Mouse (Mus musculus): ENCODE results near the gene Ptprn2.
"Not testable (repeated sequence)": the region's sequence is repeated elsewhere in the genome, so short reads cannot be mapped to it uniquely, and the experiment has no call there.

Ptprn2 gene

GRCm38 (mm10) chr12:116485591-116486403 lies at the start of gene Ptprn2:
TSS of gene Ptprn2 (plus strand) at chr12:116485720.
- CTCF ChIA-PET: no interaction called here

DNA sequence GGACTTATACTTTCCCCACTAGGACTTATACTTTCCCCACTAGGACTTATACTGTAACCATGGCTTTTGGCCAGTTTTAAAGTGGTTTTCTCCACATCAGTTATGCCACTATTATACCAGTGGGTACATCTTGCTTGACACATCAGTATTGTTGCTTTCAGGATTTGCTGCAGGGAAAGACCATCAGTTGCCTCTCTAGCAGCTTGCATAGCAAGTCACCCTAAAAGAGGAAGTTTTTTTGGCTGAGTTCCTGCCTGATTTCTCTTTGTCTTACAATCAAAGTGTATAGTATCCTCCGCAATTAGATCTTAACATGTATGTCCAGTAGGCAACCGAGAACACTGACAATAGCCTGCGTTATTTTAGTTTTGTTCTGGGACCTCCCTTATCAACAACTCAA lies 49.4 kb upstream of the Ptprn2 start:
- CTCF ChIA-PET: no interaction called here

- CTCF ChIA-PET: no interaction called here
Measured at GRCm38 (mm10) chr12:116438591-116438990, 46.9 kb upstream of the Ptprn2 start.

DNA sequence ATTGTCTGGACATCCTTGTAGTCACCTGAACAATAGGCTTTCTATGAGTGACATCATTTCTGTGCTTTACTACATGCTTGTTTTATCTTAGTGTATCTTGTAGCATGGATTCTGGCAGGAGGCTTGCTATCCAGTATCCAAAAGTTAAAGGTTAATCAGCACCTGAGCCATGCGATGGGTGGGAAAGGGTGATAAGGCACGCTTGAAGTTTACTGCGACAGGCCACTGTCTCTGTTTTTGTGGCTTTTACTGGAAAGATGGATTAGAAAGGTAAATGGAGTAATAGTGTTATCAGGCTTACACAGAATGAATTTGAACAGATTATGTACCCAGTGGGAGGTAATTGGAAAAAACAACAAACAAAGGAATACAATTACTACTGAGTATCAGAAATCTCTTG lies 43.3 kb upstream of the Ptprn2 start:
- CTCF ChIA-PET: no interaction called here

DNA sequence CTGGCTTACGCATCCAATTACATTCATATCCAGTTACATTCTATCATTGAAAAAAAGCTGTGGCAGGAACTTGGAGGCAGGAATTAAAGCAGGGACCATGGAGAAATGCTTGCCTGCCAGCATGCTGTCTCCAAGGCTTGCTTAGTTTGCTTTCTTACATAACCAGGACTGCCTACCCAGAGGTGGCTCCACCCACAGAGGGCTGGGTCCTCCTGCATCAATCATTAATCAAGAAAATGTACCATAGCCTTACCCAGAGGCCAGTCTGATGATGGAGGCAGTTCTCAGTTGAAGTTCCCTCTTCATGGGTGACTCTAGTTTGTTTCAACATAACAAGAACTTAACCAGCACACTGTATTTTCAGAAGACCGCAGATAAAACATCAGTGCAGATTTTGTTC lies 36.0 kb upstream of the Ptprn2 start:
- CTCF ChIA-PET: no interaction called here

DNA sequence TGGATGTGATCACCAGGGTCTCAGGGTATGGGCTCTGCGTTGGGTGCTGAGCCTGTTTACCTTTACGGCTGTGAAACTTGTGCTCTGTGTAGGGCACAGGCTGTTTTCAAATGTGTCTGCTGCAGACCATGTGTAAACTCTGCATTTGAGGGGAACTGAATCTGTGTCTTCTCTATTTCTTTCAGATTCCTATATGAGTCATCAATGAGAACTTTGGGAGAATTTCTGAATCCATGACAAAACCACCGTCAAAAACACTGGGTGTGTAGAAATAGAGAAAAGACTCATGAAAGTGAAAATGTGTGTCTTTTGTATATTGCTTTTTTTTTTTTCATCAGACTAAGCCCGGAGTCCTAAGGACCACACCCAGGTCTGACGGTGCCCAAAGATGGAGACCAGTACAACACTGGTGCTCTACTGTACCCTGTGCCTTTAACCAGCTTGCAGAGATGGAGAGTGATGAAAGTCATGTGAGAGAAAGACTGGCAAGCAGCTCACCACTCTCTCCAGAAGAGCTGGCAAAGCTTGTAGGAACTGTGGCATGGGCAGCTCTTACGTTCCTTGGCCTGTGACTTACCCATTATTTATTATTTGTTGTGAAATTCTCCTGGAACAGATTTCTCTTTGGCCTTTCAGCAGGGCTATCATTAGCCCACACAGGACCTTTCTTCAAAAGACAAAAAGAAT lies 25.0 kb upstream of the Ptprn2 start:
- CTCF ChIA-PET: no interaction called here

DNA sequence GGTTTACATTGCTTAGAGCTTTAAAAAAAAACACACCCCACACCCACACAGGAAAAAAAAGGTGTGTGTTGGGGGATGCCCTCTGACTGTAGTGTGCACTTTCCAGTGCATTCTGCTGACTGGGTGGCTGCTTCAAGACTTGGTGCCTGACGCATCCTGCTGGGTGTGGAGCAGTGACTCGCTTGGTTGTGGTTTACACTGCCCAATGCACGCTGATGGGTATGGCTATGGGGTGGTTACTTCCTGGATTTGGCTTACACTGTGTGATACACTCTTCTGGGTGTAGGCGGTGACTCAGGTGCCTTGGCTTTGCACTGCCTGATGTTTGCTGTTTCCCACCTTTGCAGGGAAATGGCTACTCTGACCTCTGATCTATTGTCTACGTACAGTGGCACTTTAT lies 18.5 kb upstream of the Ptprn2 start:
- CTCF ChIA-PET: no interaction called here

GRCm38 (mm10) chr12:116468348-116468747 lies 17.2 kb upstream of the Ptprn2 start:
- CTCF ChIA-PET: no interaction called here

- CTCF ChIA-PET: no interaction called here
Measured at GRCm38 (mm10) chr12:116469096-116469495, 16.4 kb upstream of the Ptprn2 start.

DNA sequence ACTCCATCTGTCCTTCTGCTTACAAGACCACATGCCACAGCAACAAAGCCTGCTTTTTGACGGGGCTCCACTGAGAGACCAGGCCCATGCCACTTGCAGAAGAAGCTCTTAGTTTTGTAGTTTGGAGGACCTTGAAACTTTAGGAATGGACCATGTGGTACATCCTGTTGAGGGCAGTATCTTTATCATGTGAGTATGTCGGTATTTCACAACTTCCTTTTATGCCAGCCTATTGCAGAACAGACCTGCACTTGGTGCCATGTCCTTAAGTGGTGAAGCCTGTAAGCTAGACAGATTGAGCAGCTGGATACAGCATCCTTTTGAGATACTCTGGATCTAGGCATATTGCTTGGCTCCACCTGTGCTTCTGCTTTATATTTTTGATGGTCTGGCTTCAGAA lies 12.3 kb upstream of the Ptprn2 start:
- CTCF ChIA-PET: no interaction called here

DNA sequence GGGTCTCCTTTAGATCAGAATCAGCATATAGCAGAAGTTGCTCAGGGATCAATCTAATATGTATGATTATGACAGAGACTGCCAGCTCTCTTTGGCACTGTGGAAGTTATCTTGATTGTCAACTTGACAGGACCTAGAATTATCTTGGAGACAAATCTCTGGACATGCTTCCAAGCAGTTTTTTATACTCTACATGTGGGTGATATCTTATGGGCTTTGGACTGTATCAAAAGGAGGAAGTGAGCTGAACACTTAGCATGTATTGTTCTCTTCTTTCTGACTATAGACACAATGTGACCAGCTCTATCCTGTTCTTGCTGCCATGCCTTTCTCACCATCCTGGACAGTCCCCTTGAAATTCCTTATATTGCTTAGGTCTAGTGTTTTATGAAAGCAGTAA lies 11.8 kb upstream of the Ptprn2 start:
- CTCF ChIA-PET: no interaction called here

DNA sequence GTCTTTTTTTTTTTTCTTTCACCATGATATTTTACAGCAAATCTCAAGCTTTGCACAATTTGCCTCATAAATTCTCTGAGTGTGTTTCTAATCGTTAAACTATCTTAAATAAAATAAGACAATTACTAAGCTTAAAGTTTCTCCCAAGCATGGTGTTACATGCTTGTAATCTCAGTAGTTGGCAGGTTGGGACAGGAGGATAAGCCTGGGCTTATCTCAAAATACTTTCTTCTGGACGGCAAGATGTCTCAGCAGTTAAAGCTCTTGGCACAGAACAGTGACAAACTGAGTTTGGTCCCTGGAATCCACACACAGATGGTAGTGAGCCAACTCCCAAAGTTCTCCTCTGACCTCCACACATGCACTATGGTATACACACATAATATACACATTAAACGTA lies 10.8 kb upstream of the Ptprn2 start:
- CTCF ChIA-PET: no interaction called here

GRCm38 (mm10) chr12:116478771-116479170 lies 6.7 kb upstream of the Ptprn2 start:
- CTCF ChIA-PET: no interaction called here

DNA sequence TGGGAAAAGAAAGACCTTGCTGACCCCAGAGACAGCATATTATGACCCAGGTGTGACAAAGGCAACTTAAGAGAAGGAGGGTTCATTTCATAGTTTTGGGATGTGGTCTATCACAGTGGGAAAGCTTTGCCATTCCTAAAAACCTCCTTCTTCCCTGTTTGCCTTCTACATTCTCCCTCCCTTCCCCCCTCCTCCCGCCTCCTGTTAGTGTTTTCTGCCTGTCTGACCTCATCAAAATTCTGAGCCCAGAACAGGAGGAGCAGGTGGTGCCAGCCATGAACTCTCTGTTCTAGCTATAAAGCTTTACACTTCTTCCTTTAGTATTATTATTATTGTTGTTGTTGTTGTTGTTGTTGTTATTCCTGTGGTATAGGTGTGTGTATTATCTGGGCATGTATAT lies 3.6 kb upstream of the Ptprn2 start:
- CTCF ChIA-PET: no interaction called here

GRCm38 (mm10) chr12:116483581-116483980 lies 1.9 kb upstream of the Ptprn2 start:
- CTCF ChIA-PET: no interaction called here

DNA sequence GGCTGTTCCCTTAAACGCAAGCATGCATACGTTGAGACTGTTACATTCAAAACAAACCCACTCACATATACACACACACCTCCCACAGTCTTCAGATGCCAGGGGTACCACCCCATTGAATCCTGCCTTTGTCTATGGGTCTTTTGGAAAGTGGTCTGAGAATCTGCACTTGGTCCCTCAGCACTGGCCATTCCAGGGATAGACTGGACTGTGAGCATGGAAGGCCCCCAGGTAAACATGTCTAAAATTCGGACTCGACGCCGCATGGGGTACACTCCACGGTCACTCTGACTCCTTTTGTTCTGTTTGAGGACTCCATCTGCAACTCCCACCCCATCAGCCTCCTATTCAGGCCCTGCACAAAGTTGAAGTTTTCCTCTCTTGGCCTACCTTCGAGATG lies 529 bp upstream of the Ptprn2 start:
- CTCF ChIA-PET: no interaction called here

GRCm38 (mm10) chr12:116486404-116486730 lies 847 bp downstream of the Ptprn2 start:
- CTCF ChIA-PET: no interaction called here

GRCm38 (mm10) chr12:116488836-116489235 lies 3.3 kb downstream of the Ptprn2 start:
- CTCF ChIA-PET: no interaction called here

GRCm38 (mm10) chr12:116490575-116491356 lies 5.2 kb downstream of the Ptprn2 start:
- CTCF ChIA-PET: no interaction called here

DNA sequence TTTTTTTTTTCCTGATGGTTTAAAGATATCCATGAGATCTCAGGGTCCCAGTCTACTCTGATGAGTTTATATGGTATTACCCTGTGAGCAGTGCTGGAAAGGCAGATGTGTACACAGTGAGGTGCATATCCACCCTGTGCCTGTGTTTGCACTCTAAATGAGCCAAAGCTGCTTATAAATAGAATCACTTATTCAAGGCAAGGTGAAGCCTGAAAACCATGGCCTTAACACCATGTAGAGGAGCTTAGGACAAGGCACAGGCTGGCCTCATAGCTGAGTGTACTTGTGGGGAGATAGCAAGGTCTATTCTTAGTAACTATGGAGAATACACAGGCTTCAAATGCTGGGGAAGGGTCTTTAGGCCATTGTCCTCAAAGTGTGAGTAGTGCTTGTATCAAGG lies 13.1 kb downstream of the Ptprn2 start:
- CTCF ChIA-PET: no interaction called here

- CTCF ChIA-PET: no interaction called here
Measured at GRCm38 (mm10) chr12:116500652-116501051, 15.1 kb downstream of the Ptprn2 start.

- CTCF ChIA-PET: no interaction called here
Measured at GRCm38 (mm10) chr12:116512482-116512881, 27.0 kb downstream of the Ptprn2 start.

- CTCF ChIA-PET: not testable (repeated sequence)
Measured at GRCm38 (mm10) chr12:116513788-116514187, 28.3 kb downstream of the Ptprn2 start.
